ENCODE assay signal across 23 mouse cellular contexts in the genomic region with DNA sequence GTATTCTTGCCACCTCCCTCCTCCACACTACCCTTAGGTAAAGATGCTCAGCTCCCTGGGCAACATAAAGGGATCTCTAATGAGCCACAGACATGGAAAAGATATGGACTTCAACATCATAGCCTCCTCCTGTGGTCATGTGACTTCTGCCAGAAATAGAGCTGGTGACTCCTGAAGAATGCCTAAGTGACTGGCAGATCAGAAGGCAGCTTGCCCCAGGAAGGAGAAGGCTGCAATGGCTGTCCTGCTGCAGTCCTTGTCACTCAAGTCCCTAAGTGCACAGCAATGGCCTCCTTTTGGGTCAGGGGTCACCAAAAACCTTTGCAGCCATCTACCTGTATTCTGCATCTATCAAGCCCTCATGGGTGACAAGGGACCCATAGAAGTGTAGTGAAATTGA.
"Had no signal": no experiment of that assay in that cellular context is flagged by ENCODE, and none has a peak within 500 bp of the region (broad histone marks: within the 10 kb centered on the region; RNA-seq: fewer than 3 reads in every experiment).

No protein-coding gene starts in this region.

- H3K9ac ChIP-seq: kidney, embryonic 15.5 days; limb, embryonic 13.5 days; liver, embryonic 12.5 days; liver, embryonic 15.5 days; lung, embryonic 15.5 days; midbrain, embryonic 12.5 days; neural tube, embryonic 12.5 days; neural tube, embryonic 15.5 days; stomach, embryonic 15.5 days had no signal

- H3K27me3 ChIP-seq: kidney, embryonic 15.5 days; limb, embryonic 13.5 days; liver, embryonic 12.5 days; liver, embryonic 15.5 days; lung, embryonic 15.5 days; midbrain, embryonic 12.5 days; neural tube, embryonic 12.5 days; neural tube, embryonic 15.5 days; stomach, embryonic 15.5 days had no signal

- H3K4me3 ChIP-seq: kidney, embryonic 15.5 days; limb, embryonic 10.5 days; limb, embryonic 13.5 days; liver, embryonic 12.5 days; liver, embryonic 15.5 days; lung, embryonic 15.5 days; midbrain, embryonic 12.5 days; neural tube, embryonic 12.5 days; neural tube, embryonic 15.5 days; stomach, embryonic 15.5 days had no signal

- DNase-seq: kidney, adult 8-10 months; kidney, postnatal 10 days; kidney, postnatal 36 days; layer of hippocampus, adult 9-11 months; liver; lung, adult 18-20 months; lung, postnatal 10 days; lung, postnatal 36 days; right cerebral cortex, adult 18-20 months; right cerebral cortex, postnatal 14 days; right cerebral cortex, postnatal 4 days; spleen, adult 18-20 months; thymus, postnatal 25 days had no signal

- ATAC-seq: liver, embryonic 12.5 days had no signal

- H3K4me1 ChIP-seq: kidney, embryonic 15.5 days; liver, embryonic 12.5 days; liver, embryonic 15.5 days; neural tube, embryonic 12.5 days; stomach, embryonic 15.5 days had no signal

- H3K27ac ChIP-seq: kidney, embryonic 15.5 days; limb, embryonic 10.5 days; limb, embryonic 13.5 days; liver, embryonic 12.5 days; liver, embryonic 15.5 days; lung, embryonic 15.5 days; midbrain, embryonic 12.5 days; neural tube, embryonic 12.5 days; neural tube, embryonic 15.5 days; stomach, embryonic 15.5 days had no signal

- H3K4me2 ChIP-seq: kidney, embryonic 15.5 days; limb, embryonic 13.5 days; liver, embryonic 12.5 days; liver, embryonic 15.5 days; lung, embryonic 15.5 days; midbrain, embryonic 12.5 days; neural tube, embryonic 12.5 days; neural tube, embryonic 15.5 days; stomach, embryonic 15.5 days had no signal

- H3K36me3 ChIP-seq: kidney, embryonic 15.5 days; limb, embryonic 10.5 days; limb, embryonic 13.5 days; liver, embryonic 12.5 days; liver, embryonic 15.5 days; lung, embryonic 15.5 days; midbrain, embryonic 12.5 days; neural tube, embryonic 12.5 days; neural tube, embryonic 15.5 days; stomach, embryonic 15.5 days had no signal

- H3K9me3 ChIP-seq: kidney, embryonic 15.5 days; limb, embryonic 10.5 days; limb, embryonic 13.5 days; liver, embryonic 12.5 days; liver, embryonic 15.5 days; lung, embryonic 15.5 days; midbrain, embryonic 12.5 days; neural tube, embryonic 12.5 days; neural tube, embryonic 15.5 days; stomach, embryonic 15.5 days had no signal
